Mouse (Mus musculus) testis, adult 2 months (tissue): ENCODE measurements at regions not wholly inside any gene's neighbourhood (a gene's known extent, or its start where the extent isn't known, plus 50 kb on each side); places are given as distances from the start of the nearest gene placed in this dataset.

ENCODE experiments used
- H3K27ac ChIP-seq: fragments of 200-500 bp; 2 replicates; pipeline ENCODE4 v1.5.1; 2012; ENCODE audit warnings: low read depth, low read length; ENCODE audit not compliant: control insufficient read depth, insufficient read depth
- H3K27me3 ChIP-seq: fragments of 200-500 bp; 2 replicates; pipeline ENCODE4 v1.6.1; 2012; ENCODE audit warnings: mild to moderate bottlenecking, low read length, moderate library complexity; ENCODE audit not compliant: control insufficient read depth, insufficient read depth
- H3K36me3 ChIP-seq: fragments of 200-500 bp; 2 replicates; pipeline ENCODE4 v1.6.1; 2012; ENCODE audit warnings: mild to moderate bottlenecking, low read length; ENCODE audit not compliant: control insufficient read depth, insufficient read depth
- H3K4me1 ChIP-seq: fragments of 200-500 bp; 2 replicates; pipeline ENCODE4 v1.6.1; 2012; ENCODE audit warnings: low read length; ENCODE audit not compliant: control insufficient read depth, insufficient read depth
- H3K4me3 ChIP-seq: fragments of 200-500 bp; 2 replicates; pipeline ENCODE4 v1.5.1; 2012; ENCODE audit warnings: low read depth, mild to moderate bottlenecking, low read length, moderate library complexity, mixed read lengths; ENCODE audit not compliant: control insufficient read depth
- CTCF ChIP-seq: fragments of 200-500 bp; IDR thresholded peaks from 2 replicates; pipeline ENCODE4 v1.5.1; 2012; ENCODE audit warnings: low read depth, mild to moderate bottlenecking, inconsistent platforms, low read length, moderate library complexity; ENCODE audit not compliant: control insufficient read depth, insufficient read depth, insufficient replicate concordance
- POLR2A ChIP-seq: fragments of 200-500 bp; IDR thresholded peaks from 2 replicates; pipeline ENCODE4 v1.6.1; 2012; ENCODE audit warnings: low read depth, mild to moderate bottlenecking, inconsistent platforms, low read length, moderate library complexity; ENCODE audit not compliant: control insufficient read depth

DNA sequence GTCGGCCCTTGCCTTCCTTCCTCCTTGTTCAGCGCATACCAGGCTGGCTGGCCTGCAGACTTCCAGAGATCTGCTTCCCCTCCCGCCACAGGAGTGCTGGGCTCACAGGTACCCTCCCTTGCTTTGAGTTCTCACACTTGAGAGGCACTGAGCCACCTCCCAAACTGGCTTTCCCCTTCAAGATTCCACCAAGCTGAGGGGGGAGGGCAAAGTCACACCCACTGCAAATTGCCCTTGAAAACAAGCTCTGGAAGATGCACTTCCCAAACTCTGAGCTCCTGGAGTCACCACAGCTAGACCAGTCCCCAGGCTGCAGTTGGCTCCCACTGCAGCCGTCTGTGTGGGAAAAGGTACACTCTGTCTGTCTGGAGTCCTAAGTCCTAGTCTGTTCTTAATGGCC lies 142.1 kb upstream of the Slc22a12 start:
- H3K4me1 ChIP-seq, result no peaks in the 10 kb centered on the region
- no peak overlapping the region for H3K4me3 ChIP-seq
- H3K27me3 ChIP-seq, result no peaks in the 10 kb centered on the region
- no peaks in the 10 kb centered on the region for H3K36me3 ChIP-seq
- TF ChIP-seq CTCF (no peak), POLR2A (no peak)
- H3K27ac ChIP-seq, result no peak overlapping the region

DNA sequence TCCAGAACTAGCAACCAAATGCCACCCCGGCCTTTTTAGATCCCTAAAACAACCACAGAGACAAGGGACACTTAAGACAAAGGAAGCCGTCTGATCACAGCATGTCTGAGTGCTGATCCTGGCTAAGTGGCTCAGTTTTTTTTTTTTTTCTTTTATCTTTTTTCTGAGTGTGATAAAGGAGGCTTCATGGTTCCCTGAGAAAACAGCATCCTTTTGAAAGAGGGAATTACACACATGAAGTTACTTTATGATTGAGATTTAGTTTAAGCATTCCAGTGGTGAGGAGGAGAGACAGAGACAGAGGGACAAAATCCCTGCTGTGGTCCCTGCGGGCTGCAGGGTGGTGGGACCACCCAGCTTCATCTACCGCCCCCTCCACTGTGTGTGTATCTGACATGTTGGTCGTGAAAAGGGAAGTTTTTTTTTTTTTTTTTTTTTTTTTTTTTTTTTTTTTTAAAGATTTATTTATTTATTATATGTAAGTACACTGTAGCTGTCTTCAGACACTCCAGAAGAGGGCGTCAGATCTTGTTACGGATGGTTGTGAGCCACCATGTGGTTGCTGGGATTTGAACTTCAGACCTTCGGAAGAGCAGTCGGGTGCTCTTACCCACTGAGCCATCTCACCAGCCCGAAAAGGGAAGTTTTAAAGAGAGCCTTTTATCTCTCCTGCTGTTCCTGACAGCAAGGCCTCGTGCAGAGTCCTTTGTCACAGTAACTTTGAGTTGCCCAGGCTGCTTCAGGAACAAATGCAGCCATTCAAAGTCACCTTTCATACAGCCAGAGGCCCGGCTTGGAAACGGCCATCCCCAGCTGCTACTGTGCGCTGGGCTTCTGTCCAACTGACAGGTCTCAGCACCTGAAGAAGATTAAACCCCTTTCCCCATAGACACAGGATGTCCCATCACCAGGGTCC lies 136.8 kb upstream of the Slc22a12 start:
- H3K27me3 ChIP-seq, result no peaks in the 10 kb centered on the region
- H3K4me1 ChIP-seq, result no peaks in the 10 kb centered on the region
- no peaks in the 10 kb centered on the region for H3K36me3 ChIP-seq
- H3K27ac ChIP-seq, result no peak overlapping the region
- H3K4me3 ChIP-seq, result no peak overlapping the region
- TF ChIP-seq CTCF (no peak), POLR2A (no peak)

DNA sequence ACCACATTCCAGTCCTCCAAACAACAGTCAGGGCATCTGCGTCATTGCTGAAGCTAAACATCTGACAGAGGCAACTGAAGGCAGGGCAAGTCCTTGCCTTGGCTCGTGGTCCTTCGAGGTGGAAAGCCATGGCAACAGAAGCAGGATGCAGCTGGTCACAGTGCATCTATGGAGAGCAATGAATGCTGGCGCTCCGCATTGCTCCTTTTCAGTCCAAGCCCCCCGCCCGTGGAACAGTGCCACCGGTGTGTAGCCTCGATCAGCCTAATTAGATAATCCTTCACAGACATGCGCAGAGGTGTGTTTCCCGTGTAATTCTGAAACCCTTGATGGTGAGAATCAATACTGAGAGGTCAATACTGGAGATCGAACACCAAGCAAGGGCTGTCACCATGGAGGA lies 134.7 kb upstream of the Slc22a12 start:
- H3K36me3 ChIP-seq, result no peaks in the 10 kb centered on the region
- no peaks in the 10 kb centered on the region for H3K4me1 ChIP-seq
- H3K27me3 ChIP-seq, result no peaks in the 10 kb centered on the region
- no peak overlapping the region for H3K4me3 ChIP-seq
- TF ChIP-seq POLR2A (no peak), CTCF (no peak)
- no peak overlapping the region for H3K27ac ChIP-seq

DNA sequence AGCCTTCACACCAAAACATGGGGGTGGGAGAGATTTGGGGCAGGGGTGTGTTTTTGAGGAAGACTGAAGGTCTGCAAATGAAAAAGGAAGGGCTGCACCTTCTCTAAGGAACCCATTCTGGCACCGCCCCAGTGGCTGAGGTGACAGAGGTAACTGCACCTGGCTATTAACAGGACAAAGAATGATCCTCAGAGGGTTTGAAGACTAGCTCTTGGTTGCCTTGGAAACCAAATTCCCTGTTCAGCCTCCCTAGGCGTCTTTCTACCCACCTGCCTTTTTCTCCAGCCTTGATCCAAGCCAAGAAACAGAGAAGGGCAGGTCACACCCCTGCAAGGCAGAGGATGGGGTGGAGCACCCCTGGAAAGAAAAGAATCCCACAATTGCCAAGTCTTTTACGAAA lies 132.8 kb upstream of the Slc22a12 start:
- H3K4me3 ChIP-seq, result no peak overlapping the region
- TF ChIP-seq POLR2A (no peak), CTCF (no peak)
- no peaks in the 10 kb centered on the region for H3K27me3 ChIP-seq
- no peaks in the 10 kb centered on the region for H3K36me3 ChIP-seq
- no peak overlapping the region for H3K27ac ChIP-seq
- H3K4me1 ChIP-seq, result no peaks in the 10 kb centered on the region

DNA sequence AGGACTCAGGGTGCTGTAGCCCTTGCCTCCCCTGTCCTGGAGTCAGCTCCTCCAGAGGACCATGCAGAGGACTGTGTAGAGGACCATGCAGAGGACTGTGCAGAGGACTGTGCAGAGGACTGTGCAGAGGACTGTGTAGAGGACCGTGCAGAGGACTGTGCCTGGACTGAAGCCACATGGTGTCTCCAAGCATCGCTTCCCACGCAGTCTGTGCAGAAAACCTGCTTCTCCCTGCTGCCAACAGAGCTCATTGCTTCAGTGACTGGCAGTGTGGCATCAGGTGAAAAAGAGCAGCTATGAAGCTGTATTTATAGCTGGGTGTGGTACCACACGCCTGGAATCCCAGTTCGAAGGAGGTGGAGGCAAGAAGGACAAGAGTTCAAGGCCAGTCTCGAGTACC lies 128.9 kb upstream of the Slc22a12 start:
- no peak overlapping the region for H3K4me3 ChIP-seq

DNA sequence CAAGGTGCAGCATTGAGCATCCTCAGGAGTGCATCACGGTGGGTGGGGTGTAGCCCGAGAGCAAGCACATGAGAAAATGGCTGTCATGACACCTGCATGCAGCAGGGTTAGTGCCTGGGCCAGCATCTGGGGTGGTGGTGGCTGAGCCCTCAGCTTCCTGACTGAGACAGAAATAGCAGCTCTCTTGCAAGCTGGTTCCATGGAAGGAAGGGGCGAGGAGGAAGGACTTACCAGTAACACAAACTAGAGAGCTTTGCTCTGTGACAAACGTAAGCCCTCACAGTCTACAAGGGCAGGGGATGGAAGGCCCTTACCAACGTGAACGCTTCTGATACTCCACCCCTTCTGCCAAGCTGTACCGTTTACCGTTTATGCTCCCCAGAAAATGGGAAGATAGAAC lies 127.0 kb upstream of the Slc22a12 start:
- no peaks in the 10 kb centered on the region for H3K27me3 ChIP-seq
- H3K36me3 ChIP-seq, result no peaks in the 10 kb centered on the region
- no peaks in the 10 kb centered on the region for H3K4me1 ChIP-seq
- no peak overlapping the region for H3K4me3 ChIP-seq
- TF ChIP-seq CTCF (no peak), POLR2A (no peak)
- H3K27ac ChIP-seq, result no peak overlapping the region

More for the DNA sequence above, 128.9 kb upstream of the Slc22a12 start:
- H3K36me3 ChIP-seq, result no peaks in the 10 kb centered on the region
- no peaks in the 10 kb centered on the region for H3K4me1 ChIP-seq
- TF ChIP-seq POLR2A (no peak), CTCF (no peak)
- no peak overlapping the region for H3K27ac ChIP-seq
- H3K27me3 ChIP-seq, result no peaks in the 10 kb centered on the region

DNA sequence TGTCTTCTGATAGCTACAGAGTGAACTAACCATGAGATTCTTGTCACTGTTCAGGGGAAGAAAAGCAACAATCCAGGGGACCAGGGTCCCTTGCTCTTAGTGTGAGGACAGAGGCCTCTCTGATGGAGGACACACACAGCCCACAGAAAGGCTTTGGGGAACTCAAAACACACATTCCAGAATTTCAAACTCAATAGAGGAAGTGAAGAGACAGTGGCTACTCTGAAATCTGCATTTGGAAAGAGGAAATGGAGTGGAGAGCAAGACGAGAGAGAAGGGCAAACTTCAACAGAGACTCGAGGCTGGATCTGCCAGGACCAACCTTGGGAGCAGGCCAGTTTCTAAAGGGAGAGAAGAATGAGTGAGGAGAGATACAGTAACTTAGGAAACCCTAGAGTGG lies 125.7 kb upstream of the Slc22a12 start:
- Histone ChIP-seq H3K27me3 (no peaks in the 10 kb centered on the region), H3K27ac (no peak overlapping the region), H3K36me3 (no peaks in the 10 kb centered on the region), H3K4me3 (no peak overlapping the region), H3K4me1 (no peaks in the 10 kb centered on the region)
- TF ChIP-seq POLR2A (no peak), CTCF (no peak)
